Mouse (Mus musculus) bone marrow, adult 2 months (tissue): ENCODE results near the gene Nxph3. TPM values are rescaled to one million over a fixed set of nuclear protein-coding genes. Genes with fewer than 3 reads are reported as not detected.
A peak's percentile ranks its signal among the peaks of the same experiment; 100 is the strongest.

ENCODE experiments used
- H3K27ac ChIP-seq: fragments of 200-500 bp; 2 replicates; pipeline ENCODE4 v1.5.1; 2012; ENCODE audit warnings: low read depth, mild to moderate bottlenecking, control low read depth, inconsistent platforms, low read length; ENCODE audit not compliant: control insufficient read depth, poor library complexity, insufficient read depth
- H3K4me1 ChIP-seq: fragments of 200-500 bp; 2 replicates; pipeline ENCODE4 v1.6.1; 2011; ENCODE audit warnings: low read length; ENCODE audit not compliant: control insufficient read depth, insufficient read depth
- H3K4me3 ChIP-seq: fragments of 200-500 bp; replicated peaks from 2 replicates; pipeline ENCODE3; 2011; ENCODE audit warnings: mild to moderate bottlenecking, low read depth, low read length, control low read depth; ENCODE audit not compliant: control insufficient read depth
- CTCF ChIP-seq: fragments of 200-500 bp; IDR thresholded peaks from 2 replicates; pipeline ENCODE4 v1.5.1; 2011; ENCODE audit warnings: low read length, control low read depth; ENCODE audit not compliant: control insufficient read depth, insufficient read depth
- POLR2A ChIP-seq: fragments of 200-500 bp; IDR thresholded peaks from 2 replicates; pipeline ENCODE4 v1.6.1; 2011; ENCODE audit warnings: low read depth, mild to moderate bottlenecking, control low read depth, low read length, borderline replicate concordance; ENCODE audit not compliant: control insufficient read depth
- WGBS: fragments of 180-500 bp; shearing (Covaris S2); methylation state at CpG from one replicate; pipeline ENCODE4 v1.1.7; 2018; 5-methylcytosine and 5-hydroxymethylcytosine counted together
- polyA plus RNA-seq: library from polyadenylated mRNA; stranded (reverse); fragments of >200 nt; gene quantifications from 2 replicates; pipeline ENCODE4 v1.2.4, GENCODE M21; 2011; ENCODE audit warnings: low replicate concordance; ENCODE audit not compliant: missing spikeins, insufficient read depth, insufficient read length

The Nxph3 gene
- polyA plus RNA-seq = not detected in 2 replicates

- H3K4me3 ChIP-seq = no peak within 1 kb of the TSS
- 2% methylated on average over 63 of the region's 66 CpGs for WGBS
- no peaks in the 10 kb centered on the region for H3K4me1 ChIP-seq
- H3K27ac ChIP-seq = no peak within 1 kb of the TSS
- TF ChIP-seq CTCF = peak; percentile 48; the same call in 1 of the 2 replicates
- no peak for TF ChIP-seq POLR2A
These were observed at the start of gene Nxph3 for GRCm38 (mm10) chr11:95514298-95514861. Gene Nxph3 (minus strand): TSS chr11:95514570.

- H3K4me1 ChIP-seq = no peaks in the 10 kb centered on the region
- TF ChIP-seq POLR2A (no peak), CTCF (no peak)
- H3K4me3 ChIP-seq = no peak overlapping the region
- WGBS = 85% methylated on average over 5 of the region's 5 CpGs
- no peak overlapping the region for H3K27ac ChIP-seq
These were observed 49.5 kb upstream of the Nxph3 start for GRCm38 (mm10) chr11:95563849-95564248.

GRCm38 (mm10) chr11:95560773-95561172 is 46.4 kb upstream of the Nxph3 start:
- Histone ChIP-seq H3K4me3 (no peak overlapping the region), H3K4me1 (no peaks in the 10 kb centered on the region), H3K27ac (no peak overlapping the region)
- 30% methylated on average over 3 of the region's 3 CpGs for WGBS
- TF ChIP-seq POLR2A (no peak), CTCF (no peak)

GRCm38 (mm10) chr11:95559761-95560160 is 45.4 kb upstream of the Nxph3 start:
- WGBS = 86% methylated on average over 2 of the region's 2 CpGs
- Histone ChIP-seq H3K27ac (no peak overlapping the region), H3K4me1 (no peaks in the 10 kb centered on the region), H3K4me3 (no peak overlapping the region)
- no peak for TF ChIP-seq POLR2A
- TF ChIP-seq CTCF = no peak

GRCm38 (mm10) chr11:95557719-95558118 is 43.3 kb upstream of the Nxph3 start:
- WGBS = 69% methylated on average over 6 of the region's 6 CpGs
- Histone ChIP-seq H3K4me1 (no peaks in the 10 kb centered on the region), H3K27ac (no peak overlapping the region), H3K4me3 (no peak overlapping the region)
- no peak for TF ChIP-seq CTCF
- no peak for TF ChIP-seq POLR2A

- H3K27ac ChIP-seq = no peak overlapping the region
- H3K4me1 ChIP-seq = no peaks in the 10 kb centered on the region
- 51% methylated on average over 6 of the region's 6 CpGs for WGBS
- TF ChIP-seq POLR2A (no peak), CTCF (no peak)
- no peak overlapping the region for H3K4me3 ChIP-seq
These were observed 42.7 kb upstream of the Nxph3 start for GRCm38 (mm10) chr11:95557032-95557431.

- 67% methylated on average over 8 of the region's 8 CpGs for WGBS
- TF ChIP-seq CTCF (no peak), POLR2A (no peak)
- Histone ChIP-seq H3K4me3 (no peak overlapping the region), H3K27ac (no peak overlapping the region), H3K4me1 (no peaks in the 10 kb centered on the region)
These were observed 40.9 kb upstream of the Nxph3 start for GRCm38 (mm10) chr11:95555279-95555678.

- TF ChIP-seq POLR2A (no peak), CTCF (no peak)
- H3K4me3 ChIP-seq = no peak overlapping the region
- 83% methylated on average over 12 of the region's 12 CpGs for WGBS
- H3K27ac ChIP-seq = no peak overlapping the region
- no peaks in the 10 kb centered on the region for H3K4me1 ChIP-seq
These were observed 36.1 kb upstream of the Nxph3 start for GRCm38 (mm10) chr11:95550301-95551021.
